Mouse (Mus musculus) MEL (cell line): Measurements from ENCODE around the gene Efcab14.

ENCODE experiments used
- CTCF ChIP-seq, 3 experiments: IDR thresholded peaks in 2 of 3; conservative IDR thresholded peaks in 1 of 3; 2 replicates each; pipeline ENCODE4 v1.5.1; 2011 to 2012; ENCODE audit warnings: low read length in 3 of 3, low read depth in 2 of 3, mild to moderate bottlenecking in 2 of 3, improper control_type of control experiment in 1 of 3, inconsistent platforms in 1 of 3, mixed read lengths in 1 of 3, moderate library complexity in 1 of 3; ENCODE audit not compliant: control insufficient read depth in 1 of 3, insufficient read depth in 1 of 3, poor library complexity in 1 of 3, severe bottlenecking in 1 of 3
- MAX ChIP-seq: IDR thresholded peaks from 2 replicates; pipeline ENCODE4 v1.6.1; 2011; ENCODE audit warnings: low read length, improper control_type of control experiment
- MXI1 ChIP-seq: IDR thresholded peaks from 2 replicates; pipeline ENCODE4 v1.6.1; 2011; ENCODE audit warnings: mild to moderate bottlenecking, low read depth, low read length, improper control_type of control experiment

DNA sequence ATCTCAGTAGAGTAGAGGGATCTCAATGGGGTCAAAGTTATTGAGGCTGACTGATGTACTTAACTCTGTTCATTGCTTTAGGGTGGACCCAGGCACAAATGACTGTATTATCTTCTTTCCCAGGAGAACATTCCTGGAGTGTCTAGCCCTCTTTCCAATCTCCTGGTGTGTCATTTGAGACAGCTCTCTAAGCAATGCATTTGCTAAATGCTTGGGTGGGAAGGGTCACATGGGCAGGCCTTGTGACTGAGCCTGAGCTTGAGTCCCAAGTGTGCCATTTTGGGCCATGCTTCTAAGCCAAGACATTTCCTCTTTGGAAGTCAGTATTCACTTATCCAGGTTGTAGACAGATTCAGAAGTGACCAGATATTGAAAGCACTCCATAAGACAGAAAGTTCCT is 83.9 kb downstream of the Efcab14 start:
- TF ChIP-seq CTCF (IDR thresholded peaks at IDR 0.05 in 2 of 3, conservative IDR thresholded peaks at IDR 0.05 in 1 of 3; ENCODE audit: control insufficient read depth in 1 of 3, insufficient read depth in 1 of 3, low read depth in 2 of 3, low read length in 3 of 3, poor library complexity in 1 of 3, severe bottlenecking in 1 of 3) (no peak), MAX (no peak), MXI1 (no peak)
